Mouse (Mus musculus) neural tube, embryonic 15.5 days (tissue): Measurements from ENCODE around the gene Atp2c1. TPM values are rescaled to one million over a fixed set of nuclear protein-coding genes. Genes with fewer than 3 reads are reported as not detected.

Source experiments
- ATAC-seq: fragments of 200-750 bp; cut with Nextera tagmentation; 2 replicates; pipeline ENCODE4 v1.8.0; 2017; ENCODE audit warnings: mild to moderate bottlenecking, moderate TSS enrichment, moderate library complexity; ENCODE audit not compliant: low FRiP score
- H3K27ac ChIP-seq: fragments of 300-500 bp; sonication (generic); replicated peaks from 2 replicates; pipeline ENCODE4 v1.5.1; 2015; ENCODE audit warnings: mild to moderate bottlenecking, inconsistent platforms
- H3K27me3 ChIP-seq: fragments of 300-500 bp; sonication (generic); replicated peaks from 2 replicates; pipeline ENCODE4 v1.6.1; 2015; ENCODE audit warnings: inconsistent platforms
- H3K36me3 ChIP-seq: fragments of 300-500 bp; sonication (generic); 2 replicates; pipeline ENCODE4 v1.6.1; 2015; ENCODE audit warnings: inconsistent platforms
- H3K4me1 ChIP-seq: fragments of 300-500 bp; sonication (generic); 2 replicates; pipeline ENCODE4 v1.6.1; 2015; ENCODE audit warnings: inconsistent platforms
- H3K4me2 ChIP-seq: fragments of 300-500 bp; sonication (generic); 2 replicates; pipeline ENCODE4 v1.6.1; 2015; ENCODE audit warnings: inconsistent platforms, mild to moderate bottlenecking, moderate library complexity
- H3K4me3 ChIP-seq: fragments of 300-500 bp; sonication (generic); replicated peaks from 2 replicates; pipeline ENCODE4 v1.5.1; 2015; ENCODE audit warnings: mild to moderate bottlenecking, inconsistent platforms
- H3K9ac ChIP-seq: fragments of 300-500 bp; sonication (generic); replicated peaks from 2 replicates; pipeline ENCODE4 v1.6.1; 2015; ENCODE audit warnings: mild to moderate bottlenecking, inconsistent platforms
- H3K9me3 ChIP-seq: fragments of 300-500 bp; sonication (generic); replicated peaks from 2 replicates; pipeline ENCODE4 v1.6.1; 2016; ENCODE audit warnings: inconsistent platforms
- WGBS: fragments of 180-500 bp; shearing (Covaris S2); methylation state at CpG from one replicate; pipeline ENCODE4 v1.1.7; 2015; ENCODE audit warnings: mixed read lengths; 5-methylcytosine and 5-hydroxymethylcytosine counted together
- polyA plus RNA-seq: library from polyadenylated mRNA; unstranded; fragments of >200 nt; fragmentation: Nextera tagmentation; extraction: Ambion mirVana; gene quantifications from 2 replicates; pipeline ENCODE4 v1.2.1, GENCODE M21; 2015

Gene Atp2c1
- 86.7 and 90.0 TPM in 2 replicates for polyA plus RNA-seq

DNA sequence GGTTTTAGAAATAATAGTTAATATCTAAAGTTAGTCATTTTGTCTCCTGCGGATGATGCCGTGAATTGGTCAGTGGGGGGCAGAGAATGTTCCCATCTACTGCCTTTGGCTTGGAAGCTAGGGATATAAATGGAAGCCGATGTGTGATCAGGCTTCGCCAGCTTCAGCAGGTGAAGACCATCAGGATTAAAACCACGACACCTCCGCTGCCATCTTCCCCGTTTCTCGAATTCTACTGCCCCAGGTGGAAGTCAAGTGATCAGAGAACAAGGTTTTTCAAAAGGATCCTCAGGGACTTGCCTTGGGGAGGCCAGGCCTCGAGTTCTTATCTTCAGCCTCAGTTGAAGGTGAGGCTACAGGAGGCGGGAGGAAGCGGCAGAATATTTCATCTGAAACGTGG lies at the start of gene Atp2c1:
Gene Atp2c1, minus strand, starts transcription at position 101 of the 400 bp plus-strand sequence.
- 90% methylated on average over 12 of the region's 12 CpGs for WGBS
- Histone ChIP-seq H3K4me2 (no peak within 1 kb of the TSS), H3K27ac (no peak within 1 kb of the TSS), H3K36me3 (no peaks in the 10 kb centered on the region), H3K27me3 (no peaks in the 10 kb centered on the region), H3K9me3 (no peaks in the 10 kb centered on the region), H3K9ac (no peak within 1 kb of the TSS), H3K4me1 (peaks cover 11% of the 10 kb centered on the region), H3K4me3 (no peak within 1 kb of the TSS)
- ATAC-seq: no peak

DNA sequence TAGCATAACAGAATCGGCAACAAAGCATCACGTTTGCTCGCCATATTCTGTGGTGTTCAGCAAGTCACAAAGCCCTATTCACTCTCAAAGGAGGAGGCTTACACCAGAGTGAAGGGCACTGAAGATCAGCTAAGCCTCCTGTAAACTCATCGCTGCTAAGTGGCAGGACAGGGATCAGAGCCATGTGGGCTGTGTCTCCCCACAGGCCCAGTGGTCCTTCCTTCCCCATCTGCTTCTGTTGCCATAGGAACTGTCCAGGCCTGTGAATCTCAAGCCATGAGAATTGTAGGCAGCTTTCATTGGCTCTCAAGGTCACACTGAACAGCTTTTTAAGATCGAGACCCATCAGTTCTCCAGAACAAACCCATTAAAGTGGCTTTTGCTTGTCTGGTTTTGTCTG lies 30.3 kb upstream of the Atp2c1 start:
- Histone ChIP-seq H3K27me3 (no peaks in the 10 kb centered on the region), H3K9me3 (no peaks in the 10 kb centered on the region), H3K27ac (no peak overlapping the region), H3K36me3 (no peaks in the 10 kb centered on the region), H3K4me2 (no peak overlapping the region), H3K4me3 (no peak overlapping the region), H3K4me1 (peaks cover 44% of the 10 kb centered on the region), H3K9ac (no peak overlapping the region)
- 81% methylated on average over 5 of the region's 5 CpGs for WGBS
- no peak for ATAC-seq

DNA sequence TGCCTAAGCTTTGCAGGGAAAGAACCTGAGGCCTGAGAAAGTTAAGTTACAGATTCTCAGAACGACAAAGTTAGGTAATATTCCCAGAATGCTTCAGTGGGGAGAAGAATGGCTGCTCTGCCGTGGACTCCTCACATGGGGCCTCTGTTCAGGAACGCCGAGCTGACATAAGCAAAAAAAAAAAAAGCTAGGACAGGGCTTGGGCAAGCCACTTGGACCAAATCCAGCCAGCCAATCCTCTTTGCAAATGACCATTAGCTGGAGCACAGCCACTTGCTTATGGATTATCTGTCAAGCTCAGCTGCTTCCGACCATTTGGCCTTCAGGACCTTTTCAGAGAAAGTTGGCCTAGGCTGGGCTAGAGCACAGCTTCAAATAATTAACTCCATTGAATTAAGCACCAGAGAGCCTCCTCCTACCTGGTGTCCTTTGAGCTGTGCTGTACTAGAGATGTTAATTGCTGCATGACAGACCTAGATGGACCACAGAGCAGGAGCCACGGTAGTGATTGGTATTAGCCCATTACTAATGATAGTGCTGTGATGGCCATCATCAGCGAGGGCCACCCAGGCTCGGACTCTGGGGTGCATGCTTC lies 29.1 kb upstream of the Atp2c1 start:
- WGBS: 65% methylated on average over 8 of the region's 8 CpGs
- Histone ChIP-seq H3K27me3 (no peaks in the 10 kb centered on the region), H3K36me3 (no peaks in the 10 kb centered on the region), H3K4me2 (no peak overlapping the region), H3K4me3 (no peak overlapping the region), H3K9me3 (no peaks in the 10 kb centered on the region), H3K27ac (no peak overlapping the region), H3K4me1 (peaks cover 45% of the 10 kb centered on the region), H3K9ac (no peak overlapping the region)
- no peak for ATAC-seq

DNA sequence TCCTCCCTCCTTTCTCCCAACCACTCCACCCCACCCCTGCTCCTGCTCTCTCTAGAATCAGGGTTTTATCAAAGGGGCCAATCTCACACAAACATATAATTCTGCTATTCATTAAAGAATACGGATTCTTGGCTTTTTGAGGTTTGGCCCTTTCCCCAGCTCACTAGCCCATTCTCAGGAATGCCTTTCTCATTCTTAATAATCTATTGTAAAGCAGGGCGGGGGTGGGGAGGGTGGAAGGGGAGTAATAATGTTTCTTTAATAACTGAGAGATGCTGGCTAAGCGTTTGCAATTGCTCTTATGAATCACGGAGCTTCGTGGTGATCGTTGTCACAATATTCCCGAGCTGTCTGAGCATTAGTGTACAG lies 27.3 kb upstream of the Atp2c1 start:
- 43% methylated on average over 7 of the region's 7 CpGs for WGBS
- H3K27me3 ChIP-seq: no peaks in the 10 kb centered on the region
- no peaks in the 10 kb centered on the region for H3K36me3 ChIP-seq
- peak; percentile 29 for ATAC-seq
- H3K9ac ChIP-seq: 0 out of 2 replicates have a peak overlapping the region, but pooled peaks have one; percentile 5
- peak overlapping the region; percentile 48 for H3K4me2 ChIP-seq
- peak overlapping the region; percentile 78 for H3K27ac ChIP-seq
- H3K4me1 ChIP-seq: peaks cover 45% of the 10 kb centered on the region
- no peaks in the 10 kb centered on the region for H3K9me3 ChIP-seq
- no peak overlapping the region for H3K4me3 ChIP-seq

DNA sequence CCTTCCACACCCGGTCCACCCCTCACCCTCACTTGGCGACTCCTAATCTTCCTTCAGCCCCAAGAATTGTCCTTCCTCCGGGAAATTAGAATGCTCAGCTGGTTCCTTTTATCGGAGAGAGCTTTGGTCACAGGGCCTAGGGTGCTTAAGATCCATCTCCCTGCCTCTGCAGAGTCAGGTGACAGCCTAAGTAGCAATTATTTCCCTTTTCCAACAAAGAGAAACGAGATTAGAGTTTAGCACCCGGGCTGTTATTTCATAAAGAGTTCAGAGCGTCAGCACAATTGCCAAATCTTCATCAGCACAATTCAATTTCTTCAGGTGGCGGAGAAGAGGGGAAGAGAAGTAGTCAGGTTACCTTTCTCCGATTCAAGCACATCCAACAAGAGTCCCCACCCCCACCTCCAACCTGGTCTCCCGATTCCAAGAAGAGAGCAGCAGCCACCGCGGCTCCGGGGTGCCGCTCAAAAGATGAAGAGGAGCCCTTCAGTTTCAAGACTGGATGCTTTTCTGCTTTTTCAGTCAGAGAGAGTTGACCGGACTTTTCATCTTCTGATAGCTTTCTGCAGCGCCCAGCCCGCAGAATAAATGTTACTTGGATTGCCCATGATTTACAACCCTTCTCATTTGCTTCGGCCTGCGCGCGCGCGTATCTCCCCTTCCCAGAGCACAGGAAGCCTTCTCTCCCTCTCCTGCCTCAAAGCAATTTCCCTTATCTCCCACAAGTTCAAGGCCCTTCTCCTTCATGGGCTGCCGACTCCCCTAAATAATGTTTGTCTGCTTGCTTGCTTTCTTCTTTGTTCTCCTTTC lies 26.7 kb upstream of the Atp2c1 start:
- H3K36me3 ChIP-seq: no peaks in the 10 kb centered on the region
- peaks cover 49% of the 10 kb centered on the region for H3K4me1 ChIP-seq
- ATAC-seq: peak; percentile 58
- H3K4me3 ChIP-seq: peak overlapping the region; percentile 9; the same call in 1 of the 2 replicates
- no peaks in the 10 kb centered on the region for H3K27me3 ChIP-seq
- peak overlapping the region; percentile 48 for H3K4me2 ChIP-seq
- 0 out of 2 replicates have a peak overlapping the region, but pooled peaks have one; percentile 5 for H3K9ac ChIP-seq
- peak overlapping the region; percentile 78 for H3K27ac ChIP-seq
- H3K9me3 ChIP-seq: no peaks in the 10 kb centered on the region
- 7% methylated on average over 24 of the region's 24 CpGs for WGBS

DNA sequence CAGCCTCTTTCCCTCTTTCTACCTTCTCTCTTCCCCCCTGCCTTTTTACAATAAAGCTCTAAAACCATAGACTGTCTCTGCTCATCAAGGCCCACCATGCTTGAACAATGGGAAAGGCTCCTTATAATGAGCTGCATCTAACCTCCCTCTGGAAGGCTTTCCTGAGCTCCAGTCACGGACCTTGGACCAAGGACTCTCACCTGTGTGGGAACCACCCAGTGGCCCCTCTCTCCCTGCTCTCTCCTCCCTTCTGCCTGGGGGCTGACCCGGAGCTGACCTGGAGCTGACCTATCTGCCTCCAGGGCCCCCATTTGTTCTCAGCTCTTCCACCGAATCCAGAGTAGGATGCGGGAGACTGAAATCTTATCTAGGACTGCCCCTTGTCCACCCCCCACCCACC lies 24.3 kb upstream of the Atp2c1 start:
- 54% methylated on average over 4 of the region's 4 CpGs for WGBS

DNA sequence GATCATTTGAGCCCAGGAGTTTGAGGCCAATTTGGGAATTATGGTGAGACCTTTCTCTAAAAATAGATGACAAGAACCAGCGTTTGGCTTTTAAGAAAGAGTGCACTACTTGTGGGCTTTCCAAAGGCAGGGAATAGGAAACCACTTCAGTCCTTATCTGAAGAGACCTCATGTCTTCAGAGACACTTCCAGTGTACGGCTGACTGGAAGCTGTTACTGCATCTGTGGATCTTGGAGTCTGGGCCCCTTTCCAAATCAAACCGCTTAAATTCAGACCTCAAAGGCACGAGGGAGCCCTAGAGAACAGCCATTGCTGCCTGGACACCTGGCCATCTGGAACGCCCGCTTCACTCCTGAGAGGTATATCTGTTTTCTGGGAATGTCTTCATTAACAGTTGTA lies 22.0 kb upstream of the Atp2c1 start:
- no peak overlapping the region for H3K9ac ChIP-seq
- H3K4me3 ChIP-seq: no peak overlapping the region
- WGBS: 63% methylated on average over 6 of the region's 6 CpGs
- no peaks in the 10 kb centered on the region for H3K36me3 ChIP-seq
- no peak overlapping the region for H3K27ac ChIP-seq
- ATAC-seq: no peak
- H3K4me2 ChIP-seq: no peak overlapping the region
- H3K4me1 ChIP-seq: peaks cover 21% of the 10 kb centered on the region
- H3K9me3 ChIP-seq: no peaks in the 10 kb centered on the region
- no peaks in the 10 kb centered on the region for H3K27me3 ChIP-seq

More for the DNA sequence above, 24.3 kb upstream of the Atp2c1 start:
- Histone ChIP-seq H3K9me3 (no peaks in the 10 kb centered on the region), H3K4me2 (no peak overlapping the region), H3K27me3 (no peaks in the 10 kb centered on the region), H3K4me1 (peaks cover 36% of the 10 kb centered on the region), H3K36me3 (no peaks in the 10 kb centered on the region), H3K9ac (no peak overlapping the region), H3K4me3 (no peak overlapping the region), H3K27ac (no peak overlapping the region)
- no peak for ATAC-seq

DNA sequence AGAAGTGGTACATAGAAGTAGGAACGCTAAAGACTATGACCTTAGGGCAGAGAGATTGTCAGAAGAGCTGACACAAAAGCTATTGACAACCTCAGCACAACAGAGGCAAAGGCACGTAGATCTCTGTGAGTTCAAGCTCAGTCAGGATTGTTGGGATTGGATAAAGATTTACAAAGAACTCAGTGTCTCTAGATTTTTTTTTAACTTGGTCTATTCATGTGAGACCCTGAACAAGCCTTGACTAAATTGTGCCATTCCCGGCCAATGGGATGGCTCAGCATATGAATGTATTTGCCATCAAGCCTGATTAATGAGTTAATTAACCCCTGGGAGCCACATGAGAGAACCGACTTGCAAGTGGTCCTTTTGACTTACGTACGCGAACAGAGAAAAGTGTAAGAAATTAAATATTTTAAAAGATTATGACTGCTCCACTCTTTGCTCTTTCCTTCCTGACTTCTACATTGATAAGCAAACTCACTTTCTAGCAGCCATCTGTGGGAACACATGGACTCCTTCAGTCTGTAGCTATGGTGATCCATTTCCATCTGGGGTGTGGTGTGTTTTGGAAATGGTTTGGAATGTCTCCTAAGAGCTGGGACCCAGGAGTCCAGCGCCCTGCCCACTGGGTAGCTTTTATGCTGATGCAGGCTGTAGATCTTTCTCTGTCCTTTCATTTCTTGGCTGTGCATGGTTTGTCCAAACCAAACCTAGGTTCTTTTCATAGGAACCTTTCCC lies 17.1 kb upstream of the Atp2c1 start:
- Histone ChIP-seq H3K9me3 (no peaks in the 10 kb centered on the region), H3K27ac (no peak overlapping the region), H3K4me2 (no peak overlapping the region), H3K27me3 (no peaks in the 10 kb centered on the region), H3K36me3 (no peaks in the 10 kb centered on the region), H3K9ac (no peak overlapping the region), H3K4me3 (no peak overlapping the region), H3K4me1 (0 out of 2 replicates have a peak, but pooled peaks cover 1% of the 10 kb centered on the region)
- ATAC-seq: no peak
- WGBS: 27% methylated on average over 8 of the region's 8 CpGs

DNA sequence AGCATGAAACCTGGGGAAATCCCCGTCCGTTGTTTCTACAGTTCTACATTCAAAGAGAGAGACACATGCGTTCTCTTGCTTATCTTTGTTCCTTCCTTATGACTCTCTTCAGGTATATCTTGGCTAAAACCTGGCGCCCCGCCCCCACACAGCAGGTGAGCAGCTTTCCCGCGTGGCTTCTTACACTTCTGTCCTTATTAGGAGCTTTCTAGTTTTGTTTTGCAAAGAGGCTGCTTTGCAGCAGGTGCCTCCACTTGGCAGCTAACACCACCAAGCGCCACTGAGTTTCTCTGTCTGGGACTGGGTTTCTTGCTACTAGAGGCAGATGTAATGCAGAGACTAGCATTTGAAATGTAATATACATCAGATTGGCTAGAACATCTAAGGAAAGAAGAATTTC lies 10.4 kb upstream of the Atp2c1 start:
- no peaks in the 10 kb centered on the region for H3K27me3 ChIP-seq
- no peak overlapping the region for H3K4me2 ChIP-seq
- H3K36me3 ChIP-seq: no peaks in the 10 kb centered on the region
- WGBS: 34% methylated on average over 8 of the region's 8 CpGs
- peaks cover 14% of the 10 kb centered on the region for H3K4me1 ChIP-seq
- H3K9me3 ChIP-seq: no peaks in the 10 kb centered on the region
- ATAC-seq: no peak
- H3K27ac ChIP-seq: peak overlapping the region; percentile 4
- H3K9ac ChIP-seq: no peak overlapping the region
- H3K4me3 ChIP-seq: no peak overlapping the region

DNA sequence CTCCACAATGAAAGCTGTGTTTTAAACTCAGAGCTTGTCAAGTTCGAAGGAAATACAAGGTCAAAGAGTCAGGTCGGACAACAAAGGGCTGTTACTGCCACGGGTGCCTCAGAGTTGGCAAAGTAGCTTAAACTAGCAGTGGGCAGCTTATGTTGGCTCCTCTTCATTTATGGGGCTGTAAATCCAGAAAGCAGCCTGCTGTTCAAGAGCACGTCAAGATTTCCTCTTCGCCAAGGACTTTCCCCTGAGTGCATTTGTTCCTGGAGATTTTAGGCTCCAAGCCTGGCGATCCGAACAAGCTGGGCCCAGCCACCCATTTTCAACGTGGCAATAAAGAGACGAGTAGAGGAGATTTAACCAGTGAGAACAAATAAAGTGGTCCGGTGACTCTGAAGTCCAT lies 9.8 kb upstream of the Atp2c1 start:
- H3K4me2 ChIP-seq: no peak overlapping the region
- ATAC-seq: no peak
- H3K4me1 ChIP-seq: peaks cover 14% of the 10 kb centered on the region
- no peak overlapping the region for H3K9ac ChIP-seq
- no peaks in the 10 kb centered on the region for H3K9me3 ChIP-seq
- no peaks in the 10 kb centered on the region for H3K36me3 ChIP-seq
- no peak overlapping the region for H3K27ac ChIP-seq
- H3K27me3 ChIP-seq: no peaks in the 10 kb centered on the region
- no peak overlapping the region for H3K4me3 ChIP-seq
- 19% methylated on average over 10 of the region's 10 CpGs for WGBS

DNA sequence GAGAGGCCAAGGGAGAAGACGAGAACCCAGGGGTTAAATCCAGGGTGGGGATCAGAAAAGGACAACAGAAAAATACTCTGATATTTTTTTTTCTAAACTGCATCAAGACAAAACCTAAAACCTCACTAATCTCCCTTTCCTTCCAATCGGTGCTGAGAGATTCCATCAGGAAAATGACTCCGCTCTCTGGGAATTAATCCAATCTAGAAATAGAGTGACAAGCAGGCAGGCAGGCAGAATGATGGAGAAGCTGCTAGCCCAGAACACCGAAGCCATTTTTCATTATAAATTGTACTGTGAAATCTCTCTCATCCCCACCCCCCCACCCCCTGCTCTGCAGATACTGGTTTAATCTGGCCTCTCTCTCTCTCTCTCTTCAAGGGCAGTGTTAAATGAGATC lies 1.8 kb downstream of the Atp2c1 start:
- no peak overlapping the region for H3K4me2 ChIP-seq
- no peak for ATAC-seq
- peaks cover 15% of the 10 kb centered on the region for H3K4me1 ChIP-seq
- no peak overlapping the region; the same call in 1 of the 2 replicates for H3K27ac ChIP-seq
- no peak overlapping the region for H3K9ac ChIP-seq
- H3K9me3 ChIP-seq: no peaks in the 10 kb centered on the region
- H3K27me3 ChIP-seq: no peaks in the 10 kb centered on the region
- 46% methylated on average over 4 of the region's 4 CpGs for WGBS
- H3K36me3 ChIP-seq: no peaks in the 10 kb centered on the region
- no peak overlapping the region for H3K4me3 ChIP-seq
